Mouse (Mus musculus): ENCODE data around the gene Kcnk5. TPM values are rescaled to one million over a fixed set of nuclear protein-coding genes. Genes with fewer than 3 reads are reported as not detected.

The Kcnk5 gene
- polyA plus RNA-seq, 1 experiment from 2014 or later = 5.5 TPM

DNA sequence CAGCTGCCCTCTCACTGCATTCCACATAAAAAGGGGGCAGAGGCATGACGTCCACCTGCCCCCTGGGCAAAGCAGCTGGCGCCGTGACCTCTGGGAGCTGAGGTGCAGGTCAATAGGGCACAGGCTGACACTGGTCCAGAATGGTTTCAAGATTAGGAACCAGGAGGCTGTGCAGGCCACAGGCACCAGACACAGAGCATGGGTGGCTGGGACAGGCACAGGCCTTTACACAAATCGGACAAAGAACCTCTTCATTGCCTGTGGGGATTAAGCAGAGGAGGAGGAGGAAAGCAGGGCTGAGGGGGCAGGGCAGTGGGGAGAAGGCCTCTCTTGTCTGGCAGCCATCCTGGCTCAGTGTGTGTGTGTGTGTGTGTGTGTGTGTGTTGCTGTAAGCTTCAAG, 37.5 kb downstream of the Kcnk5 start:
- ATAC-seq (ENCODE audit: insufficient number of reproducible peaks, low FRiP score, low TSS enrichment, low read depth) = no peak
- Histone ChIP-seq H3K4me2 (replicated peaks) (no peak overlapping the region), H3K9me3 (replicated peaks) (no peaks in the 10 kb centered on the region), H3K36me3 (0 out of 2 replicates have a peak, but pooled peaks cover 5% of the 10 kb centered on the region), H3K27me3 (no peaks in the 10 kb centered on the region), H3K4me1 (no peaks in the 10 kb centered on the region), H3K27ac (replicated peaks) (no peak overlapping the region), H3K9ac (no peak overlapping the region), H3K4me3 (replicated peaks) (no peak overlapping the region)
- 46% methylated on average over 4 of the region's 4 CpGs for whole genome bisulfite sequencing

DNA sequence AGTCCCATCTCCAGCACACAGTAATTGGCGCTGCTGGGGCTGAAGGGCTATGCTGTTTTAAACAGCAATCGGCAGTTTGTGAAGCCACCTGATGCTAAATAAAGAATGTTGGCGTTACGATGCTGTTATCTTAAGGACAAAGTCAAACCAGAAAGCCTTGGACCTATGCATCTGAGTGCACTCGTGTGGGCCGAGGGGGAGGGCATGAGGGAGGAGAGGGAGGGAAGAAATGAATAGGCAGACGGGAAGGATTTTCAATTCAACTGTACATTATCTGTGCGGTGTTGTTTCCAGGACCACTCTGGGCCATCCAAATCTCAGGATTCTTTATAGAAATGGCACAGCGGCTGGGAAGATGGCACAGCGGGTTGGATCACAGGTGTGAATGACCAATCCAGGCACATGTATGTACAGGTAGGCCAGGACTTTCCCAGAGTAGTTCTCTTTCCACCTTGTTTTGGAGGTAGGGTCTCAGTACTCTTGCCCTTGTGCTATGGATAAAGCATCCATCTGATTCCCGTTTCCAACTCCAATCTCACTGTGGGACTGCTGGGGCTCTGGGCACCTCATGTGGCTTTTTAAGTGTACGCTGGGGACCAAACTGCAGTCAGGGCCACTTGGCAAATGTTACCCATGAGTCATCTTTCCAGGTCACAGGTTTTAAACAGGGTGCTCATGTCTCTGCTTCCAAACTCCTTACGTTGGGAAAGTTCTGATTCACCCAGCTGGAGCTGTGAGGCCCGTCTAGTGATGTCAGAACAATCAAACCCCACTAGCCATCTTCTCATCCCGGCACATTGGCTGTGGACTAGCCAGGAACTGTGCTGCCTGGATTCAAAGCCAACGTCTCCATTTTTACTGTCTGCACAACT, 42.9 kb downstream of the Kcnk5 start, which contains the start of gene Saysd1:
Gene Saysd1 (minus strand): TSS at position 51 of the 872 bp plus-strand sequence.
- Histone ChIP-seq H3K36me3 (0 out of 2 replicates have a peak, but pooled peaks cover 5% of the 10 kb centered on the region), H3K27me3 (no peaks in the 10 kb centered on the region), H3K4me1 (no peaks in the 10 kb centered on the region), H3K9me3 (replicated peaks) (no peaks in the 10 kb centered on the region), H3K9ac (no peak within 1 kb of the TSS), H3K4me2 (replicated peaks) (no peak within 1 kb of the TSS), H3K4me3 (replicated peaks) (no peak within 1 kb of the TSS), H3K27ac (replicated peaks) (no peak within 1 kb of the TSS)
- WGBS = 79% methylated on average over 16 of the region's 16 CpGs
- no peak for ATAC-seq (ENCODE audit: insufficient number of reproducible peaks, low FRiP score, low TSS enrichment, low read depth)

DNA sequence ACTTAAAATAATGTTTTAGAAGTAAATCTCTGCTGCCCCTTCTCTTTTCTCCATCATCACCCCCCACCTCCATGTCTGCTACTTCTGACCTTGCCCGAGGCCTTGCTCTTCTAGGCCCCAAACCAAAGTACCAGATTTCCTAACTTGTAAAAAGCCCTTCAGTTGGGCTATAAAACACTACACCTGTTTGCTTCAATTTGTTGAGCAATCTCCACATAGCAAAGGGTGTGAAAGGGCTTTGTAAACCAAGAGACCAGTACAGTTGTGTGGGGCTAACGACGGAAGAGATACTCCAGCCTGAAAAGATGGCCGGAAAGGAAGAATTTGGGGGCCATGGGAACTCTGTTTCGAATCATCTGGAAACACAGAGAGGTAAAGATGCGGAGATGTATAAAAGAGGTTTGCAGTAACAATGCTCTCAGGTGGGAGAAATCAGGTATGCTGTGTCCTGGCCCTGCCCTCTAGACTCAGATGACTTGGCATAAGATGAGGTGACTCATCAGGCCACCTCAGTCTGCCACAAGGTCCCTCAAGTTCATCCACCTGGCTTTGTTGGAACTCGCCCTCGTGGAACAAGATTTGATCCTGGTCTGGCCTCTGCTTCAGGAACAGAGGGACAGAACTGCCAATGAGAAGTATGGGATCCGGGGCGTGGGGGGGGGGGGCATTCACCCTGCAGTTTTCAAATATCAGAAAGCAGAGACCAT, 46.5 kb downstream of the Kcnk5 start:
- Histone ChIP-seq H3K4me3 (replicated peaks) (no peak overlapping the region), H3K4me2 (replicated peaks) (no peak overlapping the region), H3K4me1 (no peaks in the 10 kb centered on the region), H3K36me3 (no peaks in the 10 kb centered on the region), H3K27me3 (no peaks in the 10 kb centered on the region), H3K9ac (no peak overlapping the region), H3K27ac (replicated peaks) (no peak overlapping the region), H3K9me3 (replicated peaks) (no peaks in the 10 kb centered on the region)
- no peak for ATAC-seq (ENCODE audit: insufficient number of reproducible peaks, low FRiP score, low TSS enrichment, low read depth)
- 85% methylated on average over 10 of the region's 10 CpGs for WGBS

DNA sequence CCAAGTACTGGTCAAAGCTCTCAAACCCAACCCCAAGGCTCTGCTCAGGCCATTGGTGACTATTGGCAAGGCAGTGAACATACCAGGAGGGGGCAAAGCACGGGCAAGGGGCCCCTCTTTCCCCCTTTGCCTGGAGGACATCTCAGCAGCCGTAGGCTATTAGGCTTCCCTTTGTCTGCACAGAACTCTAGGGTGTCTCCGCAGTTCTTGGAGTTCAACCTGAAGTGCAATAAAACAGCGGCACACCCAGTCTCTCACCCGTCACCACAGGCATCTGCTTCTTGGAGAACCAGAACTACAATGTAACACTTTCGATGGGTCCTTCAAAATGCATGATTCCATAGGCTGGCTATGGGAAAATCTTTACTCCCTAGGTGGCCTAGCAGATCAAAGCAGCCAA, 53.4 kb downstream of the Kcnk5 start:
- no peaks in the 10 kb centered on the region for H3K36me3 ChIP-seq
- no peak overlapping the region for H3K4me2 ChIP-seq (replicated peaks)
- H3K4me3 ChIP-seq (replicated peaks) = no peak overlapping the region
- no peak for ATAC-seq (ENCODE audit: insufficient number of reproducible peaks, low FRiP score, low TSS enrichment, low read depth)
- H3K27ac ChIP-seq (replicated peaks) = no peak overlapping the region
- H3K4me1 ChIP-seq = no peaks in the 10 kb centered on the region
- no peaks in the 10 kb centered on the region for H3K27me3 ChIP-seq
- H3K9me3 ChIP-seq (replicated peaks) = no peaks in the 10 kb centered on the region
- no peak overlapping the region for H3K9ac ChIP-seq
- 81% methylated on average over 6 of the region's 6 CpGs for WGBS

- no peak overlapping the region for H3K4me3 ChIP-seq (replicated peaks)
- H3K36me3 ChIP-seq = no peaks in the 10 kb centered on the region
- H3K9me3 ChIP-seq (replicated peaks) = no peaks in the 10 kb centered on the region
- H3K27me3 ChIP-seq = no peaks in the 10 kb centered on the region
- H3K4me2 ChIP-seq (replicated peaks) = no peak overlapping the region
- no peak overlapping the region for H3K27ac ChIP-seq (replicated peaks)
- H3K9ac ChIP-seq = no peak overlapping the region
- 71% methylated on average over 15 of the region's 15 CpGs for WGBS
- no peak for ATAC-seq (ENCODE audit: insufficient number of reproducible peaks, low FRiP score, low TSS enrichment, low read depth)
- no peaks in the 10 kb centered on the region for H3K4me1 ChIP-seq
Measured at GRCm38 (mm10) chr14:20127406-20128087, 54.1 kb downstream of the Kcnk5 start.

DNA sequence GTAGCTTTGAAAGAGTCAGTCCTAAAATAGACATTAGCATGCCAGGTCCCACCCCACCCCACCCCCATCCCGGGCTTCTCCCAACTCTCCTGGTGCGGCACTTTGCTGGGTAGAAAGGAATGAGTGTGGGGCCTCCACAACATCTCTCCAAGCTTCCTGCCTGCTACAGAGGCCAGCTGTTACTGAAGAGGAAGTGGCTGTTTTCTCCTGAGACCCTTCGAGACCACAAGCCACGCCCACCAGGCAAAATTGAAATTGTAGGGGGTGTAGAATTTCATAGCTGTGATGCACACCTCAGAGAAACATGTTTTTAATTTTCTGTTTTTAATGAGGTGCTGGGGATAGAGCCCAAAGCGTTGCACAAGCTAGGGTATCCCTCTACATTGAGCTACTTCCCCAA, 60.7 kb downstream of the Kcnk5 start:
- WGBS = 38% methylated on average over 5 of the region's 5 CpGs
- Histone ChIP-seq H3K36me3 (no peaks in the 10 kb centered on the region), H3K27ac (replicated peaks) (no peak overlapping the region), H3K9me3 (replicated peaks) (no peaks in the 10 kb centered on the region), H3K4me2 (replicated peaks) (no peak overlapping the region), H3K27me3 (no peaks in the 10 kb centered on the region), H3K9ac (no peak overlapping the region), H3K4me1 (0 out of 2 replicates have a peak, but pooled peaks cover 5% of the 10 kb centered on the region), H3K4me3 (replicated peaks) (no peak overlapping the region)
- ATAC-seq (ENCODE audit: insufficient number of reproducible peaks, low FRiP score, low TSS enrichment, low read depth) = no peak

GRCm38 (mm10) chr14:20120012-20120411, 61.6 kb downstream of the Kcnk5 start:
- ATAC-seq (ENCODE audit: insufficient number of reproducible peaks, low FRiP score, low TSS enrichment, low read depth) = no peak
- H3K36me3 ChIP-seq = no peaks in the 10 kb centered on the region
- H3K4me2 ChIP-seq (replicated peaks) = no peak overlapping the region
- 0 out of 2 replicates have a peak, but pooled peaks cover 5% of the 10 kb centered on the region for H3K4me1 ChIP-seq
- H3K4me3 ChIP-seq (replicated peaks) = no peak overlapping the region
- 91% methylated on average over 11 of the region's 11 CpGs for WGBS
- no peaks in the 10 kb centered on the region for H3K27me3 ChIP-seq
- H3K27ac ChIP-seq (replicated peaks) = no peak overlapping the region
- no peaks in the 10 kb centered on the region for H3K9me3 ChIP-seq (replicated peaks)
- no peak overlapping the region for H3K9ac ChIP-seq

DNA sequence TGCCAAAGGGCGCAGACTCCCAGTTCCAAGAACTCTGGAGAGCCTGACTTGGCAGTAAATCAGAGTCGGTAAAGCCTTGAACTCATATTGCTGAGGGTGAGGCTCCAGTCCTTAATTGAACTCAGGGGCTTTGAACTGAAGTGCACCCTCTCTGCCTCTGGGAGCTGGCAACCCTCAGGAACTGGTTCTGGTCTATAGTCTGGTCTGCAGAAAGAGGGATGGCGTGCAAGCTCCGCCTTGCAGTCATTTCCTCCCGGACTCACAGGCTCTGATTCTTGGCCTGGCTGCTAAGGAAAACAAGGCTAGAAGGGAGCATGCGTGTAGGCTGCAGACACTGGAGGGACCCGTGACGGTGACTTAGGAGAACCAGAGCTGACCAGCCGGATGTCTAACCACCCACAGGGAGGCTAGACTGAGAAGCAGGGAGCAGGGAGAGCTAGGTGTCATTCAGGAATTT, 65.4 kb downstream of the Kcnk5 start:
- ATAC-seq (ENCODE audit: insufficient number of reproducible peaks, low FRiP score, low TSS enrichment, low read depth) = no peak
- no peaks in the 10 kb centered on the region for H3K27me3 ChIP-seq
- WGBS = 39% methylated on average over 9 of the region's 9 CpGs
- H3K4me2 ChIP-seq (replicated peaks) = no peak overlapping the region
- no peak overlapping the region for H3K27ac ChIP-seq (replicated peaks)
- H3K9ac ChIP-seq = no peak overlapping the region
- no peaks in the 10 kb centered on the region for H3K9me3 ChIP-seq (replicated peaks)
- H3K4me3 ChIP-seq (replicated peaks) = no peak overlapping the region
- H3K4me1 ChIP-seq = 0 out of 2 replicates have a peak, but pooled peaks cover 5% of the 10 kb centered on the region
- no peaks in the 10 kb centered on the region for H3K36me3 ChIP-seq

DNA sequence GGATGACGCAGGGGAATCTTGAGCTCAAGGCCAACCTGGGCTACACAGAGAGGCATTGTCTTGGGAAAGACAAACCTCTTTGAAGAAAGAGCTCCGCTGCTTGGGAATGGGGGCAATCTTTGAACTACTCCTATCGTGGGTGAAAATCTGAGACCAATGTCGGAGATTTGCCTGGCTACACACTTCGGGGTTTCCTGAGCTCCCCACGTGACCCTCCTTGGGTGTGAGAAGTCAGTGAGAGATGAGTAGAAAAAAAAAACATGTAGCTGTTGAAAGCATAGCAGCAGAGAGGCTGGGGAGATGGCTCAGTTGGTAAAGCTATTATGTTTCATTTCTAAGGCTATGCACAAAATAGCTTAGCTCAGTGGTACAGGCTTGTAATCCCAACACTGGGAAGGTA, 66.7 kb downstream of the Kcnk5 start:
- 69% methylated on average over 6 of the region's 6 CpGs for whole genome bisulfite sequencing
- Histone ChIP-seq H3K4me2 (replicated peaks) (no peak overlapping the region), H3K27me3 (no peaks in the 10 kb centered on the region), H3K4me3 (replicated peaks) (no peak overlapping the region), H3K36me3 (no peaks in the 10 kb centered on the region), H3K27ac (replicated peaks) (no peak overlapping the region), H3K4me1 (0 out of 2 replicates have a peak, but pooled peaks cover 5% of the 10 kb centered on the region), H3K9me3 (replicated peaks) (no peaks in the 10 kb centered on the region), H3K9ac (no peak overlapping the region)
- no peak for ATAC-seq (ENCODE audit: insufficient number of reproducible peaks, low FRiP score, low TSS enrichment, low read depth)

DNA sequence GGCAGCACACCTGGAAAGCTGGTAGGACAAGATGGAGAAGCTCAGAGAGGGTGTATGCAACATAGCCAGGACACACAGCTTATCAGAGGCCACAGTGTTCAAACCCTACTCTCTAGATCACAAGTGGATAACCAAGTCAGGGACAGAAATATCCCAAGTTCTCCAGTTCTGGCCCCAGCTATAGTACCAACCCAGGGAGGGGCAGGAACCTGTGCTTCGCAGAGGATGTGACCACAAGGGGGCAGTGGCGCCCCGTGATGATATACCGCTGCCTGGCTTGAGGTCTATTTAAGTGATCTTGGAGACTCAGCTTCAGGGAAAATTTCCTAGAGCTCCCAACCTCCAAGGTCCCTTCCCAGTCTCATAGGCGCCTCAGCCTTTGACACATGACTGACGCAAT, 67.6 kb downstream of the Kcnk5 start:
- Histone ChIP-seq H3K27me3 (no peaks in the 10 kb centered on the region), H3K9ac (no peak overlapping the region), H3K36me3 (no peaks in the 10 kb centered on the region), H3K27ac (replicated peaks) (no peak overlapping the region), H3K4me2 (replicated peaks) (no peak overlapping the region), H3K9me3 (replicated peaks) (no peaks in the 10 kb centered on the region), H3K4me3 (replicated peaks) (no peak overlapping the region), H3K4me1 (0 out of 2 replicates have a peak, but pooled peaks cover 5% of the 10 kb centered on the region)
- peak; percentile 51; the same call in 1 of the 2 replicates for ATAC-seq (ENCODE audit: insufficient number of reproducible peaks, low FRiP score, low TSS enrichment, low read depth)
- WGBS = 3% methylated on average over 6 of the region's 6 CpGs

Measured in embryonic facial prominence, embryonic 15.5 days (tissue).